Mouse (Mus musculus) small intestine, adult 10 weeks (tissue): ENCODE results near the gene Daxx. TPM values are rescaled to one million over a fixed set of nuclear protein-coding genes. Genes with fewer than 3 reads are reported as not detected.

Experiments
- polyA plus RNA-seq: library from polyadenylated mRNA; stranded (reverse); fragments of 350-450 nt; fragmentation: Illumina TruSeq; extraction: RNeasy Lipid Tissue Mini Kit (QIAGEN cat#74804); gene quantifications from one replicate; pipeline ENCODE4 v1.2.3, GENCODE M21; 2014; ENCODE audit warnings: low replicate concordance

Daxx gene
- 2.6 TPM for polyA plus RNA-seq

GRCm38 (mm10) chr17:33909077-33909868 is at the start of gene Daxx:
Gene Daxx (plus strand): TSS chr17:33909414.

DNA sequence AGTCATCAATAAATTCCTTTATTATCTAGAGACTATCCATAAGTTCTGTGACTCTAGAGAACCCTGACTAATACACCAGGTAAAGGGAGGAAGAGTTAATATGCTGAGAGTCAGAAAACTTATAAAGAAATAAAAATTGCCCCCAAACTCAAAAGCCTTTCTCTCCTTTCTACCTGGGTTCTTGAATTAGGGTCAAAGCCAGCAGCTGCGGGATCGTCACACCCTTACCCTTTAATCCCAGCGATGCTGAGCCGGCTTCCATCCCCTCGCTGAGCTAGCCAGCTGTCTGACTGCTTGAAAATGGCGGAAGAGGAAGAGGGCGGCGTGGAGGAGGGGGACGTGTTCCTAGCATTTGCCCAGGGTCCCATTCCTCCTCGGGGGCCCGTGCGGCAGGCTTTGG is 35.7 kb upstream of the Daxx start, which contains the start of gene Gm7029:
Gm7029 (plus strand) TSS at position 301 of the 400 bp plus-strand sequence.

DNA sequence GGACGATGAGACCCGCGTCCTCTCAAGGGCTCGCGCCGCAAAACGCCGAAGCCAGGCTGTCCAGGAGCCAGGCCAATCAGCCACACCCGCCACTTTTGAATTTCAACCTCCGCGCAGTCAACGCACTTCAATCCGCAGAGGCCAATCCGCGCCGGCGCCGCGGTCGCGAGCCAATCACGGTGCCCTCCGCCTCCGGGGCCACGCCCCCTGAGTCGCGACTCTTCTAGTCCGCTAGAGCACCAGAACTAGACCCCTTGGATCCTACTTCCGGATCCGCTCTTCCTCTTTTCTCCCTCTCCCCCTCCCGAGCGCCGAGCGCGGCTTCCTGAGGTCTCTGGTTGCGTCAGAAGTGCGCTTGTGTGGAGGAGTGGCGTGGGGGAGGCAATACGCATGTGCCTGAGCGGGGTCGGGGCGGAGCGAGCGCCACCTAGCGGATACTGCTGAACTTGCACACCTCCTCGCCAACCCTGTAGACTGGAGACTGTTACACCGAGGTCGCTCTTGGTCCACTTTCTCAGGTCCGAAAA is 18.6 kb upstream of the Daxx start, which contains the start of gene Kifc1:
Kifc1 (minus strand) TSS at position 129 of the 527 bp plus-strand sequence.

DNA sequence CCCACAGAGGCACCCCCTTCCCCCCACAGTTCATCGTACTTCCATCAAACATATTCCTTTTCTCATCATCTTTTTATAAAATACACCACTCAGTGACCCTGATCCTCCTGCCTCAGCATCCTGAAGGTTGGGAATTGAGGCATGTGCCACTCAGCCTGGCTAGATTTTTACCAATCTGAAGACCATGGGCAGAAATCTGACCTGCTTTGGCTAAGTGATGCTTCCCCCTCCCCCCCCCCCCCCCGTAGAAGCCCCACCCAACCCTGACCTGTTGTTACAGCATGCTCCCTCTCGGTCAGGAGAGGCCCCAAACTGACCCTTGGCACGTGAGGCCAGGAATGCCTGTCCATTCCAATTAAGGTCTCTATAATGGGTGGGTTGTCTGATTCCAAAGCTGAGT is 4.4 kb upstream of the Daxx start, which contains the start of gene Platr17:
Platr17 (plus strand) TSS at position 301 of the 400 bp plus-strand sequence.

GRCm38 (mm10) chr17:33915671-33916250 is 6.5 kb downstream of the Daxx start, which contains the start of the genes Tapbp and Zbtb22:
Gene Tapbp (plus strand): TSS chr17:33915899.
Gene Zbtb22 (plus strand): TSS chr17:33915904.

DNA sequence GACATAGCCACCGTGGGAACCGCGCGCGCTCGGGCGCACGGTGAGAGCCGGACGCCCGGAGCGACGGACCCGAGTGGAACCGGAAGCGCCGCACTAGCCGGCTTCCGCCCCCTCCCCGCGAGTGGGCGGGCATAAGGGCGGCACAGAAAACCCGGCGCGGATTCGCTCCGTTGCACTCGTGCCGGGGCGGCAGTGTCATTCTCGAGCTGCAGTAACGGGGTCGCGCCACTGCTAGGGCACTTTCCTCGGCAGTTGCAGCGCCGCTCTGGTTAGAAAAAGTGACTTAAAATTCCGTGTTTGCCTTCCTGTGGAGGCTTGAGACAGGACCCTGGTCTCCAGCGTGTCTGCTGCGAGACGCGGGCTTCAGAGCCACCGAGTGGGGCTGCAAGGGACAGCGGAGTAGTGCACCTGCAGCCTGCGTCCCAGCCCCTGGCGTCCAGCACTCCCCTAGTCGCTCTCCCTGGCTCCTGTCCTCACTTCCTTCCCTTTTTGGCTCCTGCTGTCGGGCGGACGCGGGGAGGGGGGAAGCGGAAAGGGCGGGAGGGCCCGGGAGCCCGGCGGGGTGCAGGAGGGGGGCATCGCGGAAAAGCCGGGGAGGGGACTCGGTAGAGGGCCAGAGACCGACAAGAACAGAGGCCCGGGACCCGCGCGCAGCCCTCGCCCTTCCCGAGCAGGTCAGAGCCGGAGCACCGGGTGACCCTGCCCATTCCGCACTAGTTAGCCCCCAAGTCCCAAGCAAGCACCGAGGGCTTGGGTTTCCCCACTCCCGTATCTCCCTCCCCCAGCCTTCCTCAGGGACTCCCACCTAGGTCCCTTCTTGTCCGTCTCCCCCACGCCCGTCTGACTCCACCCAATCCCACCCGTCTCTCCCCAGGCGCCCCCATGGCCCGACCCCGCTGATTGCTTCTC is 20.4 kb downstream of the Daxx start, which contains the start of gene Rgl2:
Rgl2 (plus strand) TSS at position 173 of the 909 bp plus-strand sequence.

DNA sequence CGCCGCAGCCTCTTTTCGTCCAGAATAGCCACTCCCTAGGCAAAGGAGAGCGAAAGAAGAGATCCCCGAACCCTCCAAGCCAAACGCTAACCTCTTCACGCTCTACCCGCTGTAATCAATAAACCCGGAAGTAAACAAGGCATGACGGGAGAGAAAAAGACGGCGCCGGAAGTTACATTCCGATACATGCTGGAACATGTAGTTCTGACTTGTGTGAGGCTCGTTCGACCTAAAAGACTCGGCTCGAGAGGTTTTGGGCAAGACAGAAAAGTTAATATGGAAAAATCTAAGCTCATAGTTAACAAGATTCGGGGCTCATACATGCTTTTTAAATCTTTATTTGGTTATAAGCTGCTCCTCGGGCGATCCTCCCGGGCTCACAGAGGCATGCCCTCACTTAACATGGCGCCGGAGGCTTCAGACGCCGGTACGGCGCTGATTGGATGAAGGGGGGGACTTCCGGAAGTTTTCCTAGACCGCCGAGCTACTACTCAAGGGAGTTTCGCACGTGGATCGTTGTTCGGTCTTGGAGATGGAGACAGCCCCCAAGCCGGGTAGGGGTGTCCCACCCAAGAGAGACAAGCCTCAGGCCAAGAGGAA is 31.1 kb downstream of the Daxx start, which contains the start of the genes Pfdn6 and Wdr46:
Pfdn6 (minus strand) TSS at position 138 of the 600 bp plus-strand sequence.
Wdr46 (plus strand) TSS at position 455 of the 600 bp plus-strand sequence.

GRCm38 (mm10) chr17:33951021-33951946 is 42.1 kb downstream of the Daxx start, which contains the start of gene B3galt4:
Gene B3galt4 (minus strand): TSS chr17:33951488.

GRCm38 (mm10) chr17:33955555-33956214 is 46.5 kb downstream of the Daxx start, which contains the start of the genes Vps52 and Rps18:
Gene Vps52 (plus strand): TSS chr17:33955812.
Gene Rps18 (minus strand): TSS chr17:33956001.

Other genes with a start within 250 kb of the Daxx start
- gene Hnrnpm, start 222.6 kb upstream of the Daxx start, polyA plus RNA-seq, result 378 TPM
- gene March2, start 190.7 kb upstream of the Daxx start, polyA plus RNA-seq, result 10.5 TPM
- 16.2 TPM for gene Rab11b, start 148.9 kb upstream of the Daxx start, polyA plus RNA-seq
- 0.67 TPM for gene Angptl4, start 127.6 kb upstream of the Daxx start, polyA plus RNA-seq
- 3.9 TPM for gene Kank3, start 98.9 kb upstream of the Daxx start, polyA plus RNA-seq
- gene Rps28, start 84.9 kb upstream of the Daxx start, polyA plus RNA-seq, result 30.6 TPM
- 20.8 TPM for gene Ndufa7, start 84.8 kb upstream of the Daxx start, polyA plus RNA-seq
- gene Cd320, start 66.3 kb upstream of the Daxx start, polyA plus RNA-seq, result 0.85 TPM
- not detected for gene Gm7029, start 35.6 kb upstream of the Daxx start, polyA plus RNA-seq
- 2.4 TPM for gene Kifc1, start 18.8 kb upstream of the Daxx start, polyA plus RNA-seq
- gene Platr17, start 4.3 kb upstream of the Daxx start, polyA plus RNA-seq, result not detected
- gene Tapbp, start 6.5 kb downstream of the Daxx start, polyA plus RNA-seq, result 57.9 TPM
- 0.78 TPM for gene Zbtb22, start 6.5 kb downstream of the Daxx start, polyA plus RNA-seq
- 2.2 TPM for gene Rgl2, start 20.1 kb downstream of the Daxx start, polyA plus RNA-seq
- 6.7 TPM for gene Pfdn6, start 30.9 kb downstream of the Daxx start, polyA plus RNA-seq
- 0.26 TPM for gene Wdr46, start 31.2 kb downstream of the Daxx start, polyA plus RNA-seq
- gene B3galt4, start 42.1 kb downstream of the Daxx start, polyA plus RNA-seq, result not detected
- 2.0 TPM for gene Vps52, start 46.4 kb downstream of the Daxx start, polyA plus RNA-seq
- gene Rps18, start 46.6 kb downstream of the Daxx start, polyA plus RNA-seq, result 6.8 TPM
- gene H2-K1, start 90.9 kb downstream of the Daxx start, polyA plus RNA-seq, result 431 TPM
- gene Ring1, start 115.3 kb downstream of the Daxx start, polyA plus RNA-seq, result 0.74 TPM
- gene H2-Ke6, start 118.6 kb downstream of the Daxx start, polyA plus RNA-seq, result not detected
- gene Slc39a7, start 122.3 kb downstream of the Daxx start, polyA plus RNA-seq, result 0.48 TPM
- 0.22 TPM for gene Rxrb, start 122.4 kb downstream of the Daxx start, polyA plus RNA-seq
- not detected for gene Col11a2, start 130.0 kb downstream of the Daxx start, polyA plus RNA-seq
- gene H2-Oa, start 182.9 kb downstream of the Daxx start, polyA plus RNA-seq, result not detected
- gene H2-DMa, start 210.1 kb downstream of the Daxx start, polyA plus RNA-seq, result 1.6 TPM
- 197 TPM for gene Brd2, start 213.2 kb downstream of the Daxx start, polyA plus RNA-seq
- gene H2-DMb2, start 233.9 kb downstream of the Daxx start, polyA plus RNA-seq, result 1.5 TPM
- 12.1 TPM for gene H2-DMb1, start 243.7 kb downstream of the Daxx start, polyA plus RNA-seq